Mouse (Mus musculus): ENCODE results near the gene Skap1.

Skap1 gene

DNA sequence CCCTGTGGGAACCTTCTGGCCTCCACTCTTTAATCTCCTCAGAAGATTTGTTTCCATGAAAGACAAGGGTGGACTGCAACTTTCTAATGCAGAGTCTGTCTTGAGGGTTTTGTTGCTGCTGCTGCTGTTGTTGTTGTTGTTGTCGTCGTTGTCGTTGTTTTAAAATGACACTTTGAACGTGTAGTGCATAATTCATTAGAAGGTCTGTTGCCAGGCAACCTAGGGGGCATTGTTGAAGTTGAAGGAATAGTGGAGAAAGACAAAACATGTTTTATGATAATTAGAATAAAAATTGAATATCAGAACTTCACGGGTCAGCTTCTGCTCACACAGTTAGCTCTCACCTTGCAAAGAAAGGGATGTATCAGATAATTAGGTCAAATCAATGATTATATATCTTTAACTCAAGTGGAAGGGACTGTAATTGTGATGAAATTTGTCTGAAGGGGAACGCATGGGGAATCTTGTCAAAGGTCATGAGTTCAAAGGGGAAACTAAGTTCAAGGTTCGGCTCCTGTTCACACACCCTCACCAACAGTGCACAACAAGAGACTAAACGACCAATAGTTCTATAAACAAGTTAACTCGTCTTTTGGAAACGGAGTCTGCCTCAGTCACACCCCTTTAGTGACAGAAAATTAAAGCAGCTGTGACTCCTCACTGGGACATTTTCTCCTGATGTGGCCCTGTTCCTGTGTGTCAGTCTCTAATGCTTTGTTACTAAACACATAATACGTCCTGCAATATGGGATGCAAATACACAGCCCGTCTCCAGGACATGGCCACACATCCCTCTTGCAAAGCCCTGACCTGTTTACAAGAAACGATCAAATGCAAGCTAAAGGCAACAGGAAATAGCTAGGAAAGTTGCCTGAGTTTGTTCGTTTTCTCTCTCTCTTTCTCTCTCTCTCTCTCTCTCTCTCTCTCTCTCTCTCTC is 112.4 kb downstream of the Skap1 start:
- DNase-seq: no peak

DNA sequence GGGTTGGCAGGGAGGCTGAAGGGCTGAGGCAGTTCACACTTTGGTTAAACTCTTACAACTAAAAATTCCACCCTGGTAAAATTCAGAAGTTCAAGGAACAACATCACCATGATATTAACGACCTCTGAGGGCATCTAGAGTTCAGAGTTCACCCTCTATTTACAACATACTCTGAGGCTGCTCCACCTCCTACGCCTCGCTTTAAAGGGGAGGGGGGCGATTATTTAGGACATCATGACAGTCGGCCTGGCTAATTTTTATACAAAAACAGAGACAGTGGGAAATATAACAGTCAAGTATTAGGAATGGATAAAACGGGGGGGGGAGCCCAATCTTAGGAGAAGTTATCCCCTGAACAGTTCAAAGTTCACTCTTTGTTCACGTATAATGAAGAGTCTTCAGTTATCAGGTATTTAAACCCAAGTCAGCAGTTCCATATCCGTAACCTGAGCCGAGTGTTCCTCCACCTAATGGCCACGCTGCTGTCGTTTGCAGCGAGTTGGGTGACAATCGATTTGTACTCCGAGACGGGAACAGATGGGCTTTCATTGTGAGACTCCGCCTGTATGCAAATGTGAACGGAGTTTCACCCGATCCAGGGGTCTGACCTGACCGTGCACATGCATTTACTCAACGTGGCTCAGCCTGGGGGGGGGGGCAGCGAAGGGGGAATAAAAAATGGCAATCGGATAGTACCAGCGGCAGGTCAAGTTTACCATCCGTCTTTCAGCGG is 114.3 kb downstream of the Skap1 start:
- DNase-seq: no peak

DNA sequence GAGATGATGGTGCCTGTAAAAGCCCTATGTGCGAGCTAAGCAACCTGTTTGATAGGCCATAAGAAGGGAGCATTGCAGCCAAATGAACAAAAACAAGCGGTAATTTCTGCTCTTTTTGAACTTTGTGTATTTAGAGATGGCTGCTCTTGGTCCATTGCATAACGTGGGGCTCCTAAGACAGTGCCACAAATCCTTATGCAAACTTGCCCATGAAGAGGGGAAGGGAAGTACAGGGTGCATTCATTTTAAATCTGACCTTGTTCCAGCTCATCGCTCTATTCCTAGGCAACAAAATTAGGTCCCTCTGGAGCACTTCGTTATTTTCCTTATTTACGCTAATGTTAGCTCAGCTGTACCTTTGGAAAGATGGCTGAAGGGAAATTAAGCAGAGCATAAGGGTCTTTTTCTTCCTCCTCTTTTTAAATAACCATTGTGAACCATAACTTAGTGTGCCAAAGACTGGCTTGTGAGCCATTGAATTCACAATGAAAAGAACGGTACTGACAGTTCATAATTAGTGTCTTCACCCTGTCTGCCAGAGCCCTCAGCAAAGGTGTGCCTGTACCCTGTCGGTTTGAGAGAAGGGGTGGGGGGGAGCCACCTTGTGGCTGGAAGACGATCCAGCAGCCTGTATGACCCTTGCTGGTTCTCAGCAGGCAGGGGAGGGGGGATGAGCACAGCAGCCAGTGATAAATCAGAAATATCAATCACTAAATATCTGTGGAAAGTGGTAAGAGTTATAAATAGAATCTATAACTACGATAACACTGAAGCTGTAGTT is 117.4 kb downstream of the Skap1 start:
- DNase-seq: no peak

DNA sequence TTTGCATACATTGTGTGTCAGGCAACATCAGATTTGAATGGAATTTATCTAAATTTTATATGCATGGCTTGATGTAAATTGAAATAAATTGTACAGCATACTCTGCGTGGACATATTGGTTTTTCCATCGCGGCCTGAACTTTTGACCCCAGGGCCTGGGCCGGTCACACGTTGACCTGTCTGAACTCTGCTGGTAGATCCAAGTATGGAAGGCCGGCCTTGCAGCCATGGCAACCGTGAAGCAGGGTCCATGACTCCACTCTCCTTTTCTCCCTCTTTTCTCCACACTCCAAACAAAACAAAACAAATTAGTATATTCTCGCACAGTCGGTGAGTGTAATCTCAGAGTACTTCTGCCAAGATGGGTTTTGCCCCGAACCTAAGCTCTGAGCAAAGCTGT is 118.2 kb downstream of the Skap1 start:
- DNase-seq: no peak

DNA sequence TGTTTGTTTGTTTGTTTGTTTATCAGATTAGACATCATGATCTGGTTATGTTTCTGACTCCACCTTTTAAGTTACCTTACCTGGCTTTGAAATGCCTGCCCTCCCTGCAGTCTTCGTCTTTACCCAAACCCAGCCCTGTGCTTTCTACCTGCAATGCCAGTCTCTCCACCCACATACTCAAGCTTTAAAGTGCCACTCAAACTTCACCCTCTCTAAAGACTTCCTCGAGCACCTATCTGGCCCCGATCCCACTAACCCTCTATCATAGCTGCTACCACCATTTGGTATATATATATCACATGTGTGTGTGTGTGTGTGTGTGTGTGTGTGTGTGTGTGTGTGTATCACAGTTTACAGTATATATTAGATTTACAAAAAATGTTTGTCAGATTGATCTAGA is 125.4 kb downstream of the Skap1 start:
- no peak for DNase-seq

DNA sequence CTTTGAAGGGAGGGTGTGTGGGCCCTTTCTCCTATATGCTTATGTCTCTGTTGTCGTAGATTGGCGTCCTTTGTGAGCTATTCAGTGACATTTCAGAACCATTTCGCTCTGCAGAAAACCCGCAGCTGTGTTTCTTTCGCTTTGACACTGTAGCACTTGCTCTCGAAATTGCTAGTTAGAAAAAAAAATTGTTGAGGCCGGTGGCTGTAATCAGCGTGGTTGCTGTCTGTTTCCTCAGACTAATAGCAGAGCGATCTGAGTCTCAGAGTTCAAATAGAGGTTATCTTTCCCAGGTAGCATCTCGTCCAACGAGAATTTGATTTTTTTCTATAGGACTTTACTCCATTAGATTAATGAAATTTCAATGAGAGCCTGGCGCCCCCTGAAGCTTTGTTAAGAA is 131.5 kb downstream of the Skap1 start:
- DNase-seq: no peak

DNA sequence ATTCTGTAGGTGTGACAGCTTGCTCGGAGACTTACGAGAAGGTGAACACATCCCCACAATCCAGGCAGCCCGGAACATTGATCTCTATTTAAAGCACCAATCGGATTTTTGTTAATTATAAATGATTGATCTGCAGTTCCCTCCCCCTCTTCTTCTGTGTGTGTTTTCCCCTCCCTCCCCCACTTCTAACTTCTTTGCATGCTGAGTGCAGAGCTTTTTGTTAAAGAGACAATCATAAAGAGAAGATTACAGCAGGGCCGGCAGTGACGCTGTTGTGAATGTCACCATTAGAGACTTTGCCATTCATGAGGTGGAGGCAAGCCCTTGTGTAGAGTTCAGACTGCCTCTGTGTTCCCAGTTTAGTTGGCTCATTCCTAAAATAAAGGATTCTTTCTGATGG is 131.9 kb downstream of the Skap1 start:
- no peak for DNase-seq

DNA sequence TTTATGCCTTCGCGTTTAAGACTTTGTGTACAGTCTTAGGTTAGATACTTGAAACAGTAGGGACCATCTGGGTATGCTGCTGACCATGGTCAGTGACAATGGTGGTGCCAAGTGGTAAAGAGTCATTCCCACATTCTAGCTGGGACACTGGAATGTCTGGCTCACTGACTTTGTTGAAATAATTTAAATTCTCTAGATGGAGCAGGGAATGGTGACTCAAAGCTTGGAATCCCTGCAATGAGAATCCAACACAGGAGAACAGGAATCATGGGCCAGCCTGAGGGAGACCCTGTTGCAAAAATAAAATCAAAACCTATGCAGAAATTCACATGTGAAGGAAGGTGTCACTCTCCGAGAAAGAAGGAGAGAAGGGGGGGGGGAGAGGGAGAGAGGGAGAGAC is 138.4 kb downstream of the Skap1 start:
- DNase-seq: no peak

DNA sequence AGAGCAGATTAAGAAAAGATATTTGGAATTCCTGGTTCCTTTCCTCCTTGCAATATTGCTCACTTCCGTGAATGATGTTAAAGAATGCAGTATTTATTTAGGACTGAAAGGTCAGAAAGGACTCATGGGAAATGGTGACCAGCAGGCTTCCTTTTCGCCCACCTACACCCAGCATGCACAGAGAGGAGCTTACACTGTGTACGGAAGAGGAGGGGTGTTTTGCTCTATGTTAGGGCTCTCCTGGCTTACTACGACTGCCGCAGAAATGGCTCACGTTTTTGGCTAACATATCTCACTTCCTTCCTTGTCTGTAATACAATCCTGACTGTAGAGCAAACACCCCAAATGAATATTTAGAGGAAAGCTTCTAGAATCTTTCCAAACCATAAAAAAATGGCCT is 139.9 kb downstream of the Skap1 start:
- DNase-seq: no peak

DNA sequence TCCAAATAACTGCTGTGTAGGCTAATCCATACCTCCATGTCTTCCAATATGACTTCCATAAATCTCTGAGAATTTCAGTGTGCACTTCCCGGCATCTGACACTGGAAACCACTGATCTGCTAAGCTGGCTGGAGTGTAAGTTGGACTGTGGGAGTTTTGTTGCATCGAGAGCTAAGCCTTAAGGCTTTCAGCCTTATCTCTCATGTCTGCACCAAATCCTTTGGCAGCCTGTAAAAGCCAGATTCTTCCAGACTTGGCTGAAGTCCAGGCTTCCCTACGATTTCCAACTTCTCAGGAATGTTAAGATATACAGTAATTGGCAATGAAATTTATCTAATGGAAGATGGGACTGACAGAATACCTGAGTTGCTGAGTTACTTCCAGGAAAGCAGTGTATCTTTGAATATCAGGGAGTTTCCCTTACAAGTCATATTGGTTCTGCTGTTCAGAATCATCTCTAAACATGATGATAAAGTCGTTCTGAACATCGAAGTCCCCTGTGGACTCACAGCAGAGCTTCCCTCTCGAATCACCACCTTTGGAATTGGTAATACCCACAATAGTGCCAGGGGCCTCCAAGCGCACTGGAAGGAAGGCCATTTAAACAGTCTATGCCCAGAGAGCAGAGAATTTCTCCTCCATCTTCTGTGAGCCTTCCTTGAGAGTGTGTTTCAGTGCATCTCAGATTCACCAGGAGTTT is 140.5 kb downstream of the Skap1 start:
- no peak for DNase-seq

DNA sequence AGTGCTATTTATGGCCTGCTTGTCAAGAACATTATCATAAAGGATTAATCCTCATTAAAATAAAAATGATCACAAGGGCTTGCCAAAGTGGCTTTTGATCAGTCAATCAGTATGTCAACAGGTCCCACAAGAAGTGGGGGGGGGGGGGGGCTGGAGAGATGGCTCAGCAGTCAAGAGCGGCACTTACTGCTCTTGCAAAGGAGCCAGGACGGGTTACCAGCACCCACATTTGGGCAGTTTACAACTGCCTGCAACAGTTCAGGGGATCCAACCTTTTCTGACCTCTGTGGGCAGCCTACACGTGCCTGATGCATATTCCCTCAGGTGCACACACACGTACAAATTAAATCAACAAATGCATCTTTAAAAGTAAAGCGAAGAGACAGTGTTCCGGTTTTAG is 141.1 kb downstream of the Skap1 start:
- DNase-seq: no peak

DNA sequence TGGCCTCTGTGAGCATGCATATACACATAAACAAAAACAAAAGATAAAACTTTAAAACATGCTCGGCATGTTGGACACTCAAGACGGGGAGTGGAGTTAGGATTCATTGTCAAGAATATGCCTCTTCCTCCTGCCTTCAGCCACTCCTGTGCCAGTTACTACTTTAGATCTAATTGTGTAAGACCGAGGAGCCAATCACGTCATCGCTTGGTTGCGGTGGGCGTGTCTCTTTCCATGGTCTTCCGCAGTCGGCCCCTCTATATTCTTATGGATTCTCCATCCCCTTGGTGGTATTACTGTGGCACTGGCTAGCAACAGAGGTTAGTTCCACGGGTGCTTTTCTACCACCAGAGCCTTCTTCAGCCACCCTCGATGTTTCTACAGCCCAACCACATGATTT is 148.2 kb downstream of the Skap1 start:
- DNase-seq: no peak

DNA sequence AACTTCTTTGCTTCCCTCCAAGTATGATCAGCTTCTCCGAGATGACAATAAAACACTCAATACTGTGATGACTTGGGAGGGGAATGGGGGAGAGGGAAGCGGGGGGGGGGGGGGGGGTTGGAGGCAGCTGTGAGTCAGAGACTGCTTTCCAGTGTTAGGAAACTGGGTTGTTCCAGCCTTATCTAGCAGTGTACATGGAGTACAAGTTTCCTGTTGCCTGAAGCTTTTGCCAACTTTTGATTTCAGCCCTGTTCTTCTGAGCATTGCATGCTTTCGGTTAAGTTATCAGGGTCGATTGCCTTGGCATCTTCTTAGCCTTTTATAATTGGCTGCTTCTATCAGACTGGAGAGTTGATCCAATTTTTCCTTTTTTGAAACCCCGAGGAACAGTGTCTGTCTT is 152.4 kb downstream of the Skap1 start:
- DNase-seq: no peak

DNA sequence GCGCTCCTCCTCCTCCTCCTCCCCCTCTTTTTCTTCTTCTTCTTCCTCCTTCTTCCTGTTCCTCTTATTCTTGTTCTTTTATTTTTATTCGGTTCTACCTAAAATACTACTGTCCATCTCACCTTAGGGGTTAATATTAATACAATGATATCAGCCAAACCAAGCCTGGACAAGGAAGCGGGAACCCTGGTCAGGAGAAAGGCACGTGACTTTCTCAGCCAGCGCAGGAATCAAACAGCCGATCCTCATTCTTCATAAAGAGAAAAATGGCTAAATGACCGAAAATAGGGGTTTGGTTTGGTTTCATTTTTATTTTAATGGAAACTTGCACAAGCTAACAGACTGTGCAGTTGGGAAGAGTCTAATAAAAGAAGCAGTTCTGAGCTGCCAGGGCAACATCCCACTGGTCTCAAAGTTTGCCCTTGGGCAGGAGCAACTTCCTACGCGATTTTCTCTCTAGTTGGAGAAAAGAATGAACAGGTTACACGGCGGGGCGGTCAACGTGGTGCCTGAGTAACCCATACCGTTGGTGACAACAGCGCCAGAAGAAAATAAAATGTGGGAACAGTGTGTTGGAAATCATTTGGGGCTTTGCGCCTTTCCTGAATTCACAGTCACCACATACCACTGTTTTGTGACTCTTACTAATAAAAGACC is 154.5 kb downstream of the Skap1 start:
- no peak for DNase-seq

DNA sequence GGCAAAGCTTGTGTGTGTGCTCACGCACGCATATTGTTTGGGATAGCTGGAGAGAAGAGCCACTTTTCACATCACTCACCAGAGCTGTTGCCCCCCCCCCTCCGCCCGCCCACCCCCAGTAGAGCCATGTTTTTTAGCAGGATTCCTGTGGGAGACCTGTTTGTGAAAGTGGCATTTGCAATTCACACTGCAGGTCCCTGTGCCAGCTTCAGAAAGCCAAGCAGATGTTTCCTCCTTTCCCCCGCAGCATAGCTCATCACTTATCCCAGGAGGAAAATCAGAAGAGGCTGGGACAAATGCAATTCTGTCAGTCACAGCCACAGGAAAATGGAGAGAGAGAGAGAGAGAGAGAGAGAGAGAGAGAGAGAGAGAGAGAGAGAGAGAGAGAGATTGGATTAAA is 155.2 kb downstream of the Skap1 start:
- DNase-seq: peak; percentile 23

DNA sequence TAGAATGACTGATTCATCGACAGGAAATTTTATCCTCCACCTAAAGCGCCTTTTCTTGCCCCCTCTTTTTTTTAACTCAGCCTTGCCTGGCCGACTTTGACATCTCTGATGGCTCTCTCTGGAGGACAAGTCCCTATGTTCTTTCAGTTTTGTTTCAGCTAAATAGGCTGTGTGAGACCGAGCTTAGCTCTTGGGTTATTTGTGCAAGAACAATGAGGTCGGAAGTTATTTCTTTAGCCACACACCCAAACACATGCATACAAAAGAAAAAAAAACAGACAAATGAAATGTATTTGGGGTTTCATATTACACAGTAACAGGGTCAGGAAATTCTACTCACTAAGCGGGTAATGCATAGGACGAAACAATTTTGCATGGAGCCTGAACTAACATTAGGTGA is 155.6 kb downstream of the Skap1 start:
- no peak for DNase-seq

DNA sequence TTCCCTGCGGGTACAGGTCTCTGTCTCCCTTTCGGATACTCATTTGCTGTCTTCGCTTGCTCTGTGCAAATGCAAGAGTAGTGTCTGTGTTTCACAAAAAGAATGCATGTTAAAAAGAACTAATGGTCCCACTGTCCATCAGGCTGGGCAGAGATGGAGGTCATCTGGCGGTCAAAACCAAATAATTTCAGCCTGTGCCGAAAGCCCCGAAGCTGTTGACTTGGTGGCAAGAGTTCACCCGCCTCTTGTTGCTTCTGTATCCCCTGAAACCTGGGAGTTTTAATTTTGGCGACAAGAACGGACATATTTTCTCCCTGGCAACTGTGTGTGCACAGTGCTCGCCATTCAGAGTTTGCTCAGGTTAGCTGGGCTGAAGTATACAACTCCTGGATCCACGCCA is 156.3 kb downstream of the Skap1 start:
- DNase-seq: no peak

DNA sequence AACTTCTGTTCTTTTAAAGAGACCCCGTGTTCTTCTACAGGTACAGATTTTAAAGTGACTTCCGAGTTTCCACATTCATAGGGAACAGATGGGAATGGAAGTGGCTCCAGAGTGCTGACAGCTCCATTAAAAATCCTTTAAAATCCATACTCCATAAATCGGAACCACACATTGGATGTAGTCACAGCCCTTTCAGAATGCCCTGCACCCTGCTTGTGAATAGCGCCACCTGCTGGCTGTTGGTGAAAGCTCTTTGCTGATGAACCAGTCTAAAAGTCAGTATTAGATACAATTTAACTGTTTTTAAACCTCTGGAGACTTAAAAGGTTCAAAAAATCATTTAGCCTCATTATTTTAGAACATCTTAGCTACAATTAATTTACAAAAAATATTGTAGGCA is 156.8 kb downstream of the Skap1 start:
- DNase-seq: peak; percentile 39

DNA sequence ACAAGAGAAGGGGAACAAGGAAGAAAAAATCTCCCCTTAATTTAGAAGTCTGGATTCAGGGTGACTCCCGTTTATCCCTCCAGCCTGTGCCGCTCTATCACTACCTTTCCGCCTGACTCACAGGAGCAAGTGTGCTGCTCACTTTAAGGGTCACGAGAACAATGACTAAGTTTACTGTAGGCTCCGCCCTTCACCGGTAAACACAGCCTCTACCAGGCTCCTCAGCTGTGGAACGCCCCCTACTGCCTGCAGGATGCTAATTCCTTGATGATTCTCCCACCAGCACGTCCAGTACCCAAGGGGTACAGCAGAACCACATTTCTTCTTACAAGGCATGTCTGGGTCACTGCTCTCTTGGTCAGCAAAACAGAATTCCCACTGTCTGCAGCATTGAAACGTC is 158.4 kb downstream of the Skap1 start:
- DNase-seq: no peak

DNA sequence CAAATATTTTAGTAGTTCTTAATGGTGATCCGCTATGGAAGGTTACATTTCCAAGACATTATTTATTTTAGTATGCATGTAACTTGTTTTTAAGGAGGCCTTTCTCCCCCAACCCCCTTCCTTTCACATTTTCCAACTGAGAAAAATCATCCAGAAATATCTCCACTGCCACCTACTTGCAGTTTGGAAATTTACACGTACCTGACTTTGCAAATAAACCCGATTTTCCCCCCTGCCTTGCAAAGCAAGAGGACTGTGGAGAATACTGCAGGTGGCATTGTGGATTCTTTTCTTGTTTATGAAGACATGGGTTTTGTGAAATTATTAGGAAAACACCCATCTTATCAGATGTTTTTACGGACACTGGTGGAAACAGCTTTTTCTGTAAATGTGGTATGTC is 160.0 kb downstream of the Skap1 start:
- no peak for DNase-seq

DNA sequence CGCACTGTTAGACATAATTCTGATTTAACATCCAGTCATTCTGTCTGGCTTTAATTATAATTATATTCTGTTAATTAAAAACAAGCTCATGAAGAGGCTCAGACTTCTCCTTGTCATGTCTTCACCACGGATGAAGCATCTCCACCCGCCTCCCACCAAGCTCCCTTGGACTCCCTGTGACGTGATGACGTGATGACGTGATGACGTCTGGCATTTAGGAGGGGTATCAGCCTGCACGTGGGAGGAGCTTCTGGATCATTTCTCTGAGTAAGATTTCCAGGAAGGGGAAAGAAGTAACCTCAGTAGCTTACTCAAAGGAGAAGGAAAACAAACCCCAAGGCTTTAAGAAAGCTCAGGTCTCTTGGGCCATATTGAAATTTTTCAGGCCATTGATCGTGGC is 165.4 kb downstream of the Skap1 start:
- DNase-seq: peak; percentile 32

DNA sequence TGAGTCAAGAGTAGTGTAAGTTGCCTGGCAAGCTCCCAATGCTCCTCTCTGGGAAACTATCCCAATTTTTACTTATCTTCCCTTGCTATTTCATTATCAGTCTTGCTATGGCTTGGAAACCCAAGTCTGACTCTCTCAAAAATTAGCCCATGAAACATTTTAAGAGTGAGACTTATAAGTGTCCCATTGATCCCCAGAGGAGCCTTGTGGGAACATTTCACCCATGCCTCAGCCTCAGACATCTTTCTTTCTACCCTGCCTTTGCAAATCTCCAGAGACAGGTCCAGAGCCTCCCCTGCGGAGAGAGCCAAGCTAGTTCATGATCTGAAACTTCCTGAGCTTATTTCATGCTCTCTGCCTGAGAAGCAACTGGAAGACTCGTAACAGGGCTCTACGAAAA is 167.1 kb downstream of the Skap1 start:
- no peak for DNase-seq
